Mouse (Mus musculus) forebrain, embryonic 11.5 days (tissue): ENCODE results near the gene Rab20. TPM values are rescaled to one million over a fixed set of nuclear protein-coding genes. Genes with fewer than 3 reads are reported as not detected.
A peak's percentile ranks its signal among the peaks of the same experiment; 100 is the strongest.

ENCODE experiments used
- ATAC-seq: fragments of 200-750 bp; cut with Nextera tagmentation; replicated peaks from 2 replicates; pipeline ENCODE4 v1.8.0; 2017; ENCODE audit warnings: moderate TSS enrichment; ENCODE audit not compliant: low FRiP score
- DNase-seq: peaks from one replicate; pipeline ENCODE4 v3.0.0-alpha.2; 2017; ENCODE audit warnings: low spot score
- H3K27ac ChIP-seq: fragments of 300-500 bp; sonication (generic); 2 replicates; pipeline ENCODE4 v1.5.1; 2014; ENCODE audit warnings: low read depth, low read length
- H3K27me3 ChIP-seq: fragments of 300-500 bp; sonication (generic); 2 replicates; pipeline ENCODE4 v1.6.1; 2014; ENCODE audit warnings: mild to moderate bottlenecking, low read length, mixed read lengths; ENCODE audit not compliant: control insufficient read depth, insufficient read depth
- H3K36me3 ChIP-seq: fragments of 300-500 bp; sonication (generic); 2 replicates; pipeline ENCODE4 v1.6.1; 2014; ENCODE audit warnings: mild to moderate bottlenecking, low read length, moderate library complexity, mixed read lengths; ENCODE audit not compliant: control insufficient read depth, insufficient read depth
- H3K4me1 ChIP-seq: fragments of 300-500 bp; sonication (generic); replicated peaks from 2 replicates; pipeline ENCODE4 v1.6.1; 2014; ENCODE audit warnings: low read length, mixed read lengths; ENCODE audit not compliant: control insufficient read depth, insufficient read depth
- H3K4me2 ChIP-seq: fragments of 300-500 bp; sonication (generic); 2 replicates; pipeline ENCODE4 v1.6.1; 2014; ENCODE audit warnings: low read depth, mild to moderate bottlenecking, low read length, moderate library complexity, mixed read lengths; ENCODE audit not compliant: severe bottlenecking
- H3K4me3 ChIP-seq: fragments of 300-500 bp; sonication (generic); 2 replicates; pipeline ENCODE4 v1.5.1; 2014; ENCODE audit warnings: low read depth, low read length
- H3K9ac ChIP-seq: fragments of 300-500 bp; sonication (generic); 2 replicates; pipeline ENCODE4 v1.6.1; 2014; ENCODE audit warnings: low read length
- H3K9me3 ChIP-seq: fragments of 300-500 bp; sonication (generic); 2 replicates; pipeline ENCODE4 v1.6.1; 2016; ENCODE audit warnings: low read length, mixed read lengths; ENCODE audit not compliant: control insufficient read depth
- WGBS: fragments of 180-500 bp; shearing (Covaris S2); extraction: QIAGEN DNeasy Blood & Tissue Kit; methylation state at CpG from one replicate; pipeline ENCODE4 v1.1.7; 2014; 5-methylcytosine and 5-hydroxymethylcytosine counted together
- polyA plus RNA-seq: library from polyadenylated mRNA; unstranded; fragments of >200 nt; fragmentation: Nextera tagmentation; extraction: Ambion mirVana; gene quantifications from 2 replicates; pipeline ENCODE4 v1.2.1, GENCODE M21; 2014

Rab20 gene
- polyA plus RNA-seq, 1 experiment from 2014 or later, result 0.53 TPM

GRCm38 (mm10) chr8:11445790-11446189 is 32.7 kb downstream of the Rab20 start:
- Histone ChIP-seq H3K9me3 (no peaks in the 10 kb centered on the region), H3K4me1 (no peaks in the 10 kb centered on the region), H3K36me3 (no peaks in the 10 kb centered on the region), H3K27me3 (no peaks in the 10 kb centered on the region), H3K4me3 (no peak overlapping the region), H3K9ac (no peak overlapping the region), H3K4me2 (no peak overlapping the region), H3K27ac (no peak overlapping the region)
- no peak for DNase-seq
- WGBS, result 95% methylated on average over 13 of the region's 13 CpGs
- no peak for ATAC-seq

GRCm38 (mm10) chr8:11444216-11444615 is 34.3 kb downstream of the Rab20 start:
- no peaks in the 10 kb centered on the region for H3K9me3 ChIP-seq
- ATAC-seq (no peak), DNase-seq (no peak)
- no peak overlapping the region for H3K9ac ChIP-seq
- no peak overlapping the region for H3K27ac ChIP-seq
- WGBS, result 89% methylated on average over 7 of the region's 7 CpGs
- H3K4me1 ChIP-seq, result no peaks in the 10 kb centered on the region
- no peaks in the 10 kb centered on the region for H3K27me3 ChIP-seq
- no peak overlapping the region for H3K4me3 ChIP-seq
- no peak overlapping the region for H3K4me2 ChIP-seq
- H3K36me3 ChIP-seq, result no peaks in the 10 kb centered on the region

DNA sequence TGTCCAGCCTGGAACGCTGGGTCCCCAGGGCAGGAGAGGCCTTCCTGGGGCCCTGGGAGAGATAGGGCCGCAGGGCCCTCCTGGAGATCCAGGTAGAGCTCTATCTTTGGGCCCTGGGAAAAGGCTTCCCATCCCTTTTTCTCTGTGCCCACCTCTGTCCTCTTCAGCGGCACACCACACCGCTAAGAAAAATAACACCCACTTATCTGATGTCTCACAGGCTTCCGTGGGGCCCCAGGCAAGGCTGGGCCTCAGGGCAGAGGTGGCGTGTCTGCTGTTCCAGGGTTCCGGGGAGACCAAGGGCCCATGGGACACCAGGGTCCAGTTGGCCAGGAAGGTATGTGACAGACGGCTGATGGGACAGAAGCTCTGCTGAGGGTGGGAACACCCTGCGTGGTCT is 34.9 kb downstream of the Rab20 start:
- DNase-seq (no peak), ATAC-seq (no peak)
- Histone ChIP-seq H3K9ac (no peak overlapping the region), H3K36me3 (no peaks in the 10 kb centered on the region), H3K4me2 (no peak overlapping the region), H3K27me3 (no peaks in the 10 kb centered on the region), H3K27ac (no peak overlapping the region), H3K4me1 (no peaks in the 10 kb centered on the region), H3K4me3 (no peak overlapping the region), H3K9me3 (no peaks in the 10 kb centered on the region)
- 91% methylated on average over 9 of the region's 9 CpGs for WGBS

- no peaks in the 10 kb centered on the region for H3K27me3 ChIP-seq
- no peak overlapping the region for H3K4me3 ChIP-seq
- DNase-seq (no peak), ATAC-seq (no peak)
- H3K36me3 ChIP-seq, result no peaks in the 10 kb centered on the region
- H3K9me3 ChIP-seq, result no peaks in the 10 kb centered on the region
- no peak overlapping the region for H3K9ac ChIP-seq
- H3K27ac ChIP-seq, result no peak overlapping the region
- WGBS, result 95% methylated on average over 6 of the region's 6 CpGs
- no peaks in the 10 kb centered on the region for H3K4me1 ChIP-seq
- H3K4me2 ChIP-seq, result no peak overlapping the region
Measured at GRCm38 (mm10) chr8:11441291-11441690, 37.2 kb downstream of the Rab20 start.

DNA sequence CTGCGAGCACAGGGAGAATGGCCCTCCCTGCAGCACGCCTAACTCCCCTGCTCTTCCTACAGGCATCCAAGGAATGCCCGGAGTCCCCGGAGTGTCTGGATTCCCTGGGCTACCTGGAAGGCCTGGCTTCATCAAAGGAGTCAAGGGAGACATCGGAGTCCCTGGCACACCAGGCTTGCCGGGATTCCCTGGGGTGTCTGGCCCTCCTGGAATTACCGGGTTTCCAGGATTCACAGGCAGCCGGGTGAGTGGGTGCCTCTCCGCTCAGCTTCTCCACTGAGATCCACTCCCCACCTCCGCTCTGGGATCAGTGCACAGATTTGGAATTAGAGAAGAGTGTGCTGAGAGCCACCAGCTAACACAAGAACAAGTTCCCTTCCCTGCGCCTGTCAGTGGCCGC is 40.6 kb downstream of the Rab20 start:
- no peaks in the 10 kb centered on the region for H3K36me3 ChIP-seq
- H3K9me3 ChIP-seq, result no peaks in the 10 kb centered on the region
- ATAC-seq (no peak), DNase-seq (no peak)
- 54% methylated on average over 12 of the region's 12 CpGs for WGBS
- no peak overlapping the region for H3K9ac ChIP-seq
- no peaks in the 10 kb centered on the region for H3K4me1 ChIP-seq
- no peaks in the 10 kb centered on the region for H3K27me3 ChIP-seq
- H3K27ac ChIP-seq, result no peak overlapping the region
- no peak overlapping the region for H3K4me2 ChIP-seq
- H3K4me3 ChIP-seq, result no peak overlapping the region

GRCm38 (mm10) chr8:11430688-11431087 is 47.8 kb downstream of the Rab20 start:
- no peak overlapping the region for H3K27ac ChIP-seq
- no peaks in the 10 kb centered on the region for H3K27me3 ChIP-seq
- H3K9me3 ChIP-seq, result no peaks in the 10 kb centered on the region
- H3K9ac ChIP-seq, result no peak overlapping the region
- no peak overlapping the region for H3K4me3 ChIP-seq
- H3K4me2 ChIP-seq, result no peak overlapping the region
- no peaks in the 10 kb centered on the region for H3K36me3 ChIP-seq
- H3K4me1 ChIP-seq, result no peaks in the 10 kb centered on the region
- ATAC-seq, result no peak
- 51% methylated on average over 5 of the region's 5 CpGs for WGBS
- no peak for DNase-seq

DNA sequence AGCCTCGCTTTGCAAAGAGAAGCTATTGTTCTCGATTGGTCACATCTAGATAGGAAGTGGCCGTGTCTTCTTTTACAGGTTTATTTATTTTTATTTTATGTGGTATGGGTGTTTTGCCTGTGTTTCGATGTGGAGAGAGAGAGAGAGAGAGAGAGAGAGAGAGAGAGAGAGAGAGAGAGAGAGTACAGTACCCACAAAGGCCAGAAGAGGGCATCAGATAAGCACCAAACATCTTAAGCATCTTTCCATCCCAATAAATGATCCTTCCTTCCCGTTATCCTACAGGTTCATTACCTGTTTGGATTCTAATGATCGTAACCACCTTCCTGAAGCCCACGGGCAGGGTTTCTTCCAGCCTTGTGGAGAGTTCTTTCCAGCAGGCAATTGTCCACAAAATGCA is 55.4 kb downstream of the Rab20 start:
- H3K4me1 ChIP-seq, result no peaks in the 10 kb centered on the region
- 70% methylated on average over 7 of the region's 7 CpGs for WGBS
- ATAC-seq (no peak), DNase-seq (no peak)
- H3K9me3 ChIP-seq, result no peaks in the 10 kb centered on the region
- no peaks in the 10 kb centered on the region for H3K27me3 ChIP-seq
- no peak overlapping the region for H3K9ac ChIP-seq
- no peak overlapping the region for H3K27ac ChIP-seq
- no peak overlapping the region for H3K4me2 ChIP-seq
- H3K36me3 ChIP-seq, result no peaks in the 10 kb centered on the region; the same call in 1 of the 2 replicates
- H3K4me3 ChIP-seq, result no peak overlapping the region

- Histone ChIP-seq H3K4me2 (no peak overlapping the region), H3K9ac (no peak overlapping the region), H3K4me3 (no peak overlapping the region), H3K36me3 (no peaks in the 10 kb centered on the region; the same call in 1 of the 2 replicates), H3K27ac (no peak overlapping the region), H3K4me1 (no peaks in the 10 kb centered on the region), H3K9me3 (no peaks in the 10 kb centered on the region), H3K27me3 (no peaks in the 10 kb centered on the region)
- ATAC-seq (no peak), DNase-seq (no peak)
- WGBS, result 86% methylated on average over 6 of the region's 6 CpGs
Measured at GRCm38 (mm10) chr8:11421968-11422367, 56.5 kb downstream of the Rab20 start.

- H3K4me1 ChIP-seq, result no peaks in the 10 kb centered on the region
- no peaks in the 10 kb centered on the region; the same call in 1 of the 2 replicates for H3K36me3 ChIP-seq
Measured at GRCm38 (mm10) chr8:11421105-11421504, 57.4 kb downstream of the Rab20 start.

More at GRCm38 (mm10) chr8:11421105-11421504, 57.4 kb downstream of the Rab20 start:
- Histone ChIP-seq H3K4me2 (no peak overlapping the region), H3K27ac (no peak overlapping the region), H3K4me3 (no peak overlapping the region), H3K27me3 (no peaks in the 10 kb centered on the region), H3K9me3 (no peaks in the 10 kb centered on the region), H3K9ac (no peak overlapping the region)
- WGBS, result 50% methylated on average over 14 of the region's 14 CpGs
- peak; percentile 79 for DNase-seq
- ATAC-seq, result no peak
